9 mouse cellular contexts compared by ENCODE assay signal in the genomic region with DNA sequence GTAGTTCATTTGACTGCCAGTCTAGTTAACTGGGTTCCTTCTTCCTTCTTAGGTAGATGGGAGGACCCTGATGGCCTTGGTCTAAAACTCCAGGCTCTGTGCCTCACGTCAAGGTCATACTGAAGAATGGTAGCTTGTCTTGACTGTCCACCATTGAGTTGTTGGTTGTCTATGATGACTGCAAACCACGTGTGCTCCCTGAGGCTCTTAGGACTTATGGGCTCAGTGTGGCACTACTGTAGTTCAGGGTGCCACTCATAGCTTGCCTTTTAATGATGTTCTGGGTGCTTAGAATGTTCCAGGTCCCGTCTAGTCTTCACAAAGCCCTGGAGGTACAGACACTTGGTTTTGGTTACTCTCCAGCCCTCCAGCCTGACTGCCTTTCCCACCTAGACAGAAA. TPM values are rescaled to one million over a fixed set of nuclear protein-coding genes. Genes with fewer than 3 reads are reported as not detected.
DNase-seq lines count a peak whose midpoint lies in the region; ATAC-seq and TF ChIP-seq lines count a peak whose summit lies in the region.
"Had no signal": no experiment of that assay in that cellular context is flagged by ENCODE, and none has a peak within 500 bp of the region (broad histone marks: within the 10 kb centered on the region; RNA-seq: fewer than 3 reads in every experiment).

No protein-coding gene starts in this region.

- H3K36me3 ChIP-seq in lung, postnatal 0 days (ENCODE audit: insufficient read depth, low read length) = no peaks in the 10 kb centered on the region
- H3K36me3 ChIP-seq in limb, embryonic 13.5 days = peaks cover 3% of the 10 kb centered on the region; the same call in 1 of the 2 replicates

- no peak for TF ChIP-seq POLR2A in olfactory bulb, adult 2 months (IDR thresholded peaks at IDR 0.05; ENCODE audit: insufficient read depth, low read depth, low read length)

- intact Hi-C loops in gastrocnemius, adult 2 months (cut with DNase I) = no loop called here

- peak overlapping the region; percentile 83 for H3K4me3 ChIP-seq in gastrocnemius, adult 2 months
- peak overlapping the region; percentile 64; the same call in 1 of the 2 replicates for H3K4me3 ChIP-seq in lung, postnatal 0 days (ENCODE audit: low read depth, low read length)
- H3K4me3 ChIP-seq in limb, embryonic 13.5 days = peak overlapping the region; percentile 77
- peak overlapping the region; percentile 41 for H3K4me3 ChIP-seq in olfactory bulb, adult 2 months (ENCODE audit: insufficient read depth, low read depth, low read length)

- no peaks in the 10 kb centered on the region for H3K9me3 ChIP-seq in lung, postnatal 0 days (ENCODE audit: low read length)
- H3K9me3 ChIP-seq in limb, embryonic 13.5 days = no peaks in the 10 kb centered on the region

- ATAC-seq in lung, postnatal 0 days = no peak
- ATAC-seq in limb, embryonic 13.5 days (ENCODE audit: low FRiP score, low read depth) = no peak
- ATAC-seq: inflammation-experienced regulatory T-cells, adult 6 months had no signal

- H3K9ac ChIP-seq in lung, postnatal 0 days (replicated peaks; ENCODE audit: low read depth) = no peak overlapping the region
- no peak overlapping the region; the same call in 1 of the 2 replicates for H3K9ac ChIP-seq in limb, embryonic 13.5 days

- WGBS in lung, postnatal 0 days = 86% methylated on average over 3 of the region's 3 CpGs
- WGBS in limb, embryonic 13.5 days = 87% methylated on average over 3 of the region's 3 CpGs
- 43% methylated on average over 3 of the region's 3 CpGs for whole genome bisulfite sequencing in olfactory bulb, adult 2 months

- peak overlapping the region; percentile 99 for H3K27ac ChIP-seq in gastrocnemius, adult 2 months
- H3K27ac ChIP-seq in lung, postnatal 0 days (ENCODE audit: low read length) = no peak overlapping the region
- no peak overlapping the region for H3K27ac ChIP-seq in limb, embryonic 13.5 days
- H3K27ac ChIP-seq in olfactory bulb, adult 2 months (ENCODE audit: insufficient read depth, low read depth, low read length) = peak overlapping the region; percentile 34

- no peak for TF ChIP-seq EP300 in lung, postnatal 0 days (IDR thresholded peaks at IDR 0.05)

- no peak for TF ChIP-seq CTCF in gastrocnemius, adult 2 months (IDR thresholded peaks at IDR 0.05)
- TF ChIP-seq CTCF in lung, postnatal 0 days (IDR thresholded peaks at IDR 0.05) = no peak
- no peak for TF ChIP-seq CTCF in olfactory bulb, adult 2 months (IDR thresholded peaks at IDR 0.05; ENCODE audit: insufficient read depth, low read depth, low read length)

- H3K4me2 ChIP-seq in lung, postnatal 0 days (replicated peaks; ENCODE audit: low read depth, low read length) = peak overlapping the region; percentile 93
- H3K4me2 ChIP-seq in limb, embryonic 13.5 days (replicated peaks) = peak overlapping the region; percentile 95

- H3K4me1 ChIP-seq in lung, postnatal 0 days (ENCODE audit: insufficient read depth, low read depth, low read length) = peaks cover 7% of the 10 kb centered on the region; the same call in 1 of the 2 replicates
- H3K4me1 ChIP-seq in limb, embryonic 13.5 days = peaks cover 43% of the 10 kb centered on the region
- peaks cover 34% of the 10 kb centered on the region for H3K4me1 ChIP-seq in olfactory bulb, adult 2 months (ENCODE audit: control insufficient read depth, insufficient read depth, low read length)

- DNase-seq in gastrocnemius, adult 2 months = no peak
- no peak for DNase-seq in gastrocnemius, adult 8-10 months (ENCODE audit: low spot score in 2 of 2)
- DNase-seq in lung, postnatal 0 days (ENCODE audit: low spot score) = no peak
- DNase-seq in lung, adult 18-20 months = no peak
- DNase-seq in right cerebral cortex, postnatal 14 days = no peak
- no peak for DNase-seq in right cerebral cortex, adult 2 months (ENCODE audit: low spot score in 2 of 2)

- H3K27me3 ChIP-seq in lung, postnatal 0 days (replicated peaks; ENCODE audit: insufficient read depth, low read length) = no peaks in the 10 kb centered on the region
- no peaks in the 10 kb centered on the region for H3K27me3 ChIP-seq in limb, embryonic 13.5 days

RNA-seq across cellular contexts. Expression of a gene that starts 1.4 kb away (rescaled TPM):
- 100 to 1,000 TPM; 730 to 837 TPM for total RNA-seq in gastrocnemius, adult 2 months (2021)
- 100 to 1,000 TPM; 813 to 866 (median 853) TPM for total RNA-seq in gastrocnemius, adult 8-10 months (2022)
- polyA plus RNA-seq in lung, postnatal 0 days (2015; fragmentation: Nextera tagmentation; extraction: Ambion mirVana) = 120 and 128 TPM in 2 replicates
- 103 and 104 TPM in 2 replicates for polyA plus RNA-seq in limb, embryonic 13.5 days (2015; fragmentation: Nextera tagmentation; extraction: Ambion mirVana)
- polyA plus RNA-seq in olfactory bulb, adult 2 months (2012; ENCODE audit: insufficient read depth, insufficient read length, low replicate concordance, missing spikeins) = 231 and 580 TPM in 2 replicates

RNA-seq across cellular contexts. Expression of a gene that starts 59.7 kb away (rescaled TPM):
- under 1 TPM; 0.23 to 0.64 TPM for total RNA-seq in gastrocnemius, adult 2 months (2021)
- under 1 TPM; 0.22 to 0.45 (median 0.32) TPM for total RNA-seq in gastrocnemius, adult 8-10 months (2022)
- 1.8 TPM in 2 replicates for polyA plus RNA-seq in lung, postnatal 0 days (2015; fragmentation: Nextera tagmentation; extraction: Ambion mirVana)
- polyA plus RNA-seq in limb, embryonic 13.5 days (2015; fragmentation: Nextera tagmentation; extraction: Ambion mirVana) = 3.1 and 3.7 TPM in 2 replicates
- polyA plus RNA-seq in olfactory bulb, adult 2 months (2012; ENCODE audit: insufficient read depth, insufficient read length, low replicate concordance, missing spikeins) = not detected in 2 replicates

Comparison
In these comparisons a context has a peak if more than half of its experiments do, and no peak if none do; other contexts are left out.
1. H3K27ac ChIP-seq: peak in gastrocnemius, adult 2 months (single experiment) and olfactory bulb, adult 2 months (single experiment); none in lung, postnatal 0 days (single experiment) and limb, embryonic 13.5 days (single experiment).
2. Peak in every context shown above with its lines, with median percentiles within 50 percentile points of each other: H3K4me3 ChIP-seq.